Mouse (Mus musculus): ENCODE data around the gene Fam19a1. TPM values are rescaled to one million over a fixed set of nuclear protein-coding genes. Genes with fewer than 3 reads are reported as not detected.

Gene Fam19a1
- polyA plus RNA-seq, 2 experiments from 2014 or later: not detected

- no peak for ATAC-seq
Observed at GRCm38 (mm10) chr6:96258651-96259050, 145.7 kb downstream of the Fam19a1 start.

- ATAC-seq: no peak
Observed at GRCm38 (mm10) chr6:96266456-96266855, 153.5 kb downstream of the Fam19a1 start.

GRCm38 (mm10) chr6:96268788-96269187 is 155.8 kb downstream of the Fam19a1 start:
- no peak for ATAC-seq

GRCm38 (mm10) chr6:96270436-96270835 is 157.5 kb downstream of the Fam19a1 start:
- ATAC-seq: no peak

GRCm38 (mm10) chr6:96283731-96284130 is 170.8 kb downstream of the Fam19a1 start:
- no peak for ATAC-seq

- no peak for ATAC-seq
Observed at GRCm38 (mm10) chr6:96284590-96284989, 171.6 kb downstream of the Fam19a1 start.

GRCm38 (mm10) chr6:96286276-96286675 is 173.3 kb downstream of the Fam19a1 start:
- no peak for ATAC-seq

- ATAC-seq: no peak
Observed at GRCm38 (mm10) chr6:96287377-96287776, 174.4 kb downstream of the Fam19a1 start.

- ATAC-seq: no peak
Observed at GRCm38 (mm10) chr6:96289672-96290071, 176.7 kb downstream of the Fam19a1 start.

GRCm38 (mm10) chr6:96347491-96347890 is 234.5 kb downstream of the Fam19a1 start:
- ATAC-seq: no peak

- ATAC-seq: no peak
Observed at GRCm38 (mm10) chr6:96349446-96350025, 236.6 kb downstream of the Fam19a1 start.

- no peak for ATAC-seq
Observed at GRCm38 (mm10) chr6:96369544-96369943, 256.6 kb downstream of the Fam19a1 start.

- no peak for ATAC-seq
Observed at GRCm38 (mm10) chr6:96372848-96373247, 259.9 kb downstream of the Fam19a1 start.

GRCm38 (mm10) chr6:96373274-96373673 is 260.3 kb downstream of the Fam19a1 start:
- no peak for ATAC-seq

- no peak for ATAC-seq
Observed at GRCm38 (mm10) chr6:96376773-96377172, 263.8 kb downstream of the Fam19a1 start.

GRCm38 (mm10) chr6:96379229-96379628 is 266.3 kb downstream of the Fam19a1 start:
- no peak for ATAC-seq

GRCm38 (mm10) chr6:96384441-96384840 is 271.5 kb downstream of the Fam19a1 start:
- ATAC-seq: no peak

- ATAC-seq: no peak
Observed at GRCm38 (mm10) chr6:96418866-96419265, 305.9 kb downstream of the Fam19a1 start.

- ATAC-seq: no peak
Observed at GRCm38 (mm10) chr6:96419704-96420382, 306.9 kb downstream of the Fam19a1 start.

GRCm38 (mm10) chr6:96420515-96420914 is 307.6 kb downstream of the Fam19a1 start:
- ATAC-seq: no peak

GRCm38 (mm10) chr6:96429390-96429789 is 316.4 kb downstream of the Fam19a1 start:
- ATAC-seq: no peak

GRCm38 (mm10) chr6:96432397-96432796 is 319.4 kb downstream of the Fam19a1 start:
- ATAC-seq: no peak

- no peak for ATAC-seq
Observed at GRCm38 (mm10) chr6:96433896-96434295, 320.9 kb downstream of the Fam19a1 start.

GRCm38 (mm10) chr6:96435545-96435944 is 322.6 kb downstream of the Fam19a1 start:
- no peak for ATAC-seq

- no peak for ATAC-seq
Observed at GRCm38 (mm10) chr6:96437814-96438213, 324.9 kb downstream of the Fam19a1 start.

All from activated CD4-positive, CD25-positive, alpha-beta regulatory T cell, adult 4 months (primary cell).